Mouse (Mus musculus) forebrain, embryonic 13.5 days (tissue): ENCODE data around the gene Psmd9. TPM values are rescaled to one million over a fixed set of nuclear protein-coding genes. Genes with fewer than 3 reads are reported as not detected.

ENCODE experiments used
- ATAC-seq: fragments of 200-750 bp; cut with Nextera tagmentation; 2 replicates; pipeline ENCODE4 v1.8.0; 2017
- H3K27ac ChIP-seq: fragments of 300-500 bp; sonication (generic); 2 replicates; pipeline ENCODE4 v1.5.1; 2015; ENCODE audit warnings: inconsistent platforms, mild to moderate bottlenecking, moderate library complexity
- H3K27me3 ChIP-seq: fragments of 300-500 bp; sonication (generic); 2 replicates; pipeline ENCODE4 v1.6.1; 2015; ENCODE audit warnings: mild to moderate bottlenecking, inconsistent platforms
- H3K36me3 ChIP-seq: fragments of 300-500 bp; sonication (generic); 2 replicates; pipeline ENCODE4 v1.6.1; 2015; ENCODE audit warnings: mild to moderate bottlenecking, inconsistent platforms; ENCODE audit not compliant: poor library complexity, severe bottlenecking
- H3K4me1 ChIP-seq: fragments of 300-500 bp; sonication (generic); 2 replicates; pipeline ENCODE4 v1.6.1; 2015; ENCODE audit warnings: inconsistent platforms
- H3K4me2 ChIP-seq: fragments of 300-500 bp; sonication (generic); 2 replicates; pipeline ENCODE4 v1.6.1; 2015; ENCODE audit warnings: inconsistent platforms, mild to moderate bottlenecking, moderate library complexity
- H3K4me3 ChIP-seq: fragments of 300-500 bp; sonication (generic); 2 replicates; pipeline ENCODE4 v1.5.1; 2015; ENCODE audit warnings: mild to moderate bottlenecking, inconsistent platforms
- H3K9ac ChIP-seq: fragments of 300-500 bp; sonication (generic); 2 replicates; pipeline ENCODE4 v1.6.1; 2015; ENCODE audit warnings: mild to moderate bottlenecking, inconsistent platforms
- H3K9me3 ChIP-seq: fragments of 300-500 bp; sonication (generic); replicated peaks from 2 replicates; pipeline ENCODE4 v1.6.1; 2016; ENCODE audit warnings: inconsistent platforms
- WGBS: fragments of 180-500 bp; shearing (Covaris S2); methylation state at CpG from one replicate; pipeline ENCODE4 v1.1.7; 2015; 5-methylcytosine and 5-hydroxymethylcytosine counted together
- polyA plus RNA-seq: library from polyadenylated mRNA; unstranded; fragments of >200 nt; fragmentation: Nextera tagmentation; extraction: Ambion mirVana; gene quantifications from 2 replicates; pipeline ENCODE4 v1.2.1, GENCODE M21; 2015

Psmd9 gene
- polyA plus RNA-seq, 1 experiment from 2014 or later, result 75.5 TPM

GRCm38 (mm10) chr5:123277704-123278103 is 108.5 kb downstream of the Psmd9 start:
- no peaks in the 10 kb centered on the region for H3K9me3 ChIP-seq
- peaks cover 42% of the 10 kb centered on the region for H3K4me1 ChIP-seq
- no peaks in the 10 kb centered on the region for H3K36me3 ChIP-seq
- H3K4me2 ChIP-seq, result no peak overlapping the region
- no peak overlapping the region for H3K4me3 ChIP-seq
- WGBS, result 79% methylated on average over 4 of the region's 4 CpGs
- no peaks in the 10 kb centered on the region for H3K27me3 ChIP-seq
- H3K9ac ChIP-seq, result no peak overlapping the region
- H3K27ac ChIP-seq, result peak overlapping the region; percentile 79
- no peak for ATAC-seq

DNA sequence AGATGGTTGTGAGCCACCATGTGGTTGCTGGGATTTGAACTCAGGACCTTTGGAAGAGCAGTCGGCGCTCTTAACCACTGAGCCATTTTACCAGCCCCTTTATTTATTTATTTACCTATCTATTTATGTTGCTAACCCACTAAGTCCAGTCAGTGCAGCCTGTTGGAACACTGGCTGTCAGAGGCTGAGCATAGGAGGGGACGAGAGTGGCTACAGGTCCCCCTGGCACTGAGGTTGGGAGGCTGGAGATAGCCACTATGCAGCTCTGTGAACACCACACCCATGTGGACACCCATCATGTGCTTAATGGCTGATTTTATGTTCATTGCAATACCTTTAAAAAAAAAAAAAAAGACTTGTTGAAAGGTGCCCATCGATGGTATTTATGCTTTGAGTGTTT is 110.0 kb downstream of the Psmd9 start:
- H3K4me1 ChIP-seq, result peaks cover 33% of the 10 kb centered on the region
- no peak overlapping the region for H3K4me3 ChIP-seq
- no peak for ATAC-seq
- no peaks in the 10 kb centered on the region for H3K9me3 ChIP-seq
- no peak overlapping the region for H3K4me2 ChIP-seq
- no peak overlapping the region for H3K27ac ChIP-seq
- WGBS, result 90% methylated on average over 4 of the region's 4 CpGs
- no peaks in the 10 kb centered on the region for H3K27me3 ChIP-seq
- H3K9ac ChIP-seq, result no peak overlapping the region
- H3K36me3 ChIP-seq, result no peaks in the 10 kb centered on the region

- ATAC-seq, result no peak
- Histone ChIP-seq H3K4me2 (no peak overlapping the region), H3K4me3 (no peak overlapping the region), H3K36me3 (no peaks in the 10 kb centered on the region), H3K27me3 (no peaks in the 10 kb centered on the region), H3K9ac (no peak overlapping the region), H3K9me3 (no peaks in the 10 kb centered on the region), H3K27ac (no peak overlapping the region), H3K4me1 (peaks cover 11% of the 10 kb centered on the region)
- 65% methylated on average over 9 of the region's 9 CpGs for whole genome bisulfite sequencing
Observed at GRCm38 (mm10) chr5:123281336-123282136, 112.3 kb downstream of the Psmd9 start.

DNA sequence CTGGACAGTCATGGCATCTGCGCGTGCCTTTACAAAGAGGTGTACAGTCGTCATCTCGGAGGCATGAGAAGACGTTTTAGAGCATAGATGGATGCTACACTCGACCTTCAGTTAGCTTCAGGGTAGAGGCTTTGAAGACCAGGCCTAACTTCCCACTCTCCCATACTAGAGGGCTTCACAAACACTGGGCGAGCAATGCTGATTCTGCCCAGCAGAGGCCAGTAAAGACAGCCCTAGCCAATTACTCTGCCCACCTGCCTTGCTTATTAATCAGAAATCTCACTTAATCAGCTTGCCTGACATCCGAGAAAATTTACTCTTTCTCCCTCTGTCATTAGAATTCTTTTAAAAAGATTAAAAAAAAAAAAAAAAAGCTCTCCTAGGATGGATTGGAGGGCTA is 116.0 kb downstream of the Psmd9 start:
- no peaks in the 10 kb centered on the region for H3K9me3 ChIP-seq
- no peak overlapping the region for H3K4me2 ChIP-seq
- no peaks in the 10 kb centered on the region for H3K4me1 ChIP-seq
- WGBS, result 38% methylated on average over 8 of the region's 8 CpGs
- no peak overlapping the region for H3K9ac ChIP-seq
- H3K36me3 ChIP-seq, result no peaks in the 10 kb centered on the region
- H3K27me3 ChIP-seq, result no peaks in the 10 kb centered on the region
- ATAC-seq, result peak; percentile 48; the same call in 1 of the 2 replicates
- H3K4me3 ChIP-seq, result no peak overlapping the region
- H3K27ac ChIP-seq, result no peak overlapping the region

DNA sequence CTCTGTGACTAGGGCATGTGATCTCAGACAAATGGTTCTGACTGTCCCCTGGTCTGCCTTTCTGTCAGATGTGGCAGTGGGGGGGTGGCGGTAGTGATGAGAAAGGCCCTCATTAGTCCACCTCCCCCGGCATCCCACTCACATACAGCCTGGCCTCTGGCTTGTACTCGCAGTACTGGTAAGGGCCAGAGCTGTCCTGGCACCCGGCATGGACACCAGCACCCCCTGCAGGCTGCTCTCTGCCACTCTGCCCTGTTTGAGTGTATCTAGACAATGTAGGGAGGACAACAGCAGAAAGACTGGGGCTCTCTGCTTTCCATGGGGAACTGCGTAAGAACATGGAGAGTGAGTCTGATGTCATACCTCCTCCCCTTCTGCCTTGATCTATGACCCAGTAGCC is 118.9 kb downstream of the Psmd9 start:
- Histone ChIP-seq H3K4me2 (no peak overlapping the region), H3K27ac (no peak overlapping the region), H3K9me3 (no peaks in the 10 kb centered on the region), H3K4me1 (no peaks in the 10 kb centered on the region), H3K9ac (no peak overlapping the region), H3K4me3 (no peak overlapping the region), H3K36me3 (no peaks in the 10 kb centered on the region), H3K27me3 (no peaks in the 10 kb centered on the region)
- no peak for ATAC-seq
- WGBS, result 90% methylated on average over 5 of the region's 5 CpGs

GRCm38 (mm10) chr5:123294653-123295052 is 125.4 kb downstream of the Psmd9 start:
- no peaks in the 10 kb centered on the region for H3K9me3 ChIP-seq
- no peak overlapping the region for H3K9ac ChIP-seq
- H3K27ac ChIP-seq, result no peak overlapping the region
- ATAC-seq, result no peak
- peaks cover 9% of the 10 kb centered on the region; the same call in 1 of the 2 replicates for H3K4me1 ChIP-seq
- H3K4me2 ChIP-seq, result no peak overlapping the region
- no peaks in the 10 kb centered on the region for H3K36me3 ChIP-seq
- H3K4me3 ChIP-seq, result no peak overlapping the region
- WGBS, result 76% methylated on average over 9 of the region's 9 CpGs
- 0 out of 2 replicates have a peak, but pooled peaks cover 6% of the 10 kb centered on the region for H3K27me3 ChIP-seq

- WGBS, result 67% methylated on average over 12 of the region's 12 CpGs
- H3K4me2 ChIP-seq, result no peak overlapping the region
- H3K27ac ChIP-seq, result no peak overlapping the region
- H3K27me3 ChIP-seq, result 0 out of 2 replicates have a peak, but pooled peaks cover 6% of the 10 kb centered on the region
- H3K9ac ChIP-seq, result no peak overlapping the region
- peaks cover 26% of the 10 kb centered on the region for H3K4me1 ChIP-seq
- no peak for ATAC-seq
- H3K4me3 ChIP-seq, result no peak overlapping the region
- no peaks in the 10 kb centered on the region for H3K9me3 ChIP-seq
- no peaks in the 10 kb centered on the region for H3K36me3 ChIP-seq
Observed at GRCm38 (mm10) chr5:123296224-123296806, 127.1 kb downstream of the Psmd9 start.

DNA sequence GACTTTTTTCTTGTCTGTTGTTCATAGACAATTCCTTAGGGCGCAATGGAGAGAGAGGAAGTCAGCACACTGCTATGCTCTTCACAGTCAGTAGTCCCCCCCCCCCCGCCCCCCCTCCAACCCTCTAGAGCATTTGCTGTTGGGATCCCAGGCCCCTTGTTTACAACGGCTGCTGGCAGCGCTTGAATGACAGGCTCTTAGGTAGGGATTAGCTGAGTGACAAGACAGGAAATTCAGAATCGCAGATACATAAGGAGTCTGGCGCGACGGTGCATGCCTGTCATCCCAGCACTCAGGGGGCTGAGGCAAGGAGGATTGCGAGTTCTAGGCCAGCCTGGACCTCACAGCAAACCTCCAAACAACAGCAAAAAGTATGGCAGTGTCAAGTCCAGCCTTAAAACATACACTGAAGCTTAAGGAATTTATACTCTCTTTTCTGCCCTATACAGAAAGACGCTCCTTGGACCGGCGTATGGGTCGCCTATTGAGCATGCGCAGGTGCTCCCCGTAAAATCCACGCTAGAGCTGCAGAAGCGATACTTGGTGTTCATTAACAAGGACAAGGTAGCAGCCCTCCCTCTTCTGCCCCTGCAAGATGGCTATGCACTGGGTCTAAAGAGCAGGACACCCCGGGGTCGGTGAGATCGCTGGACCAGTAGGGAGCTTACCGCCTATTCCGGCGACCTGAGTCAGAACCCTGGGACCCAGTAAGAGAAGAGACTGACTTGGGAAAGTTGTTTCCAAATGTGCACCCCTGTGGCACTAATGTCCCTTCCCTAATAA is 128.0 kb downstream of the Psmd9 start:
- no peaks in the 10 kb centered on the region for H3K36me3 ChIP-seq
- ATAC-seq, result no peak
- 0 out of 2 replicates have a peak, but pooled peaks cover 6% of the 10 kb centered on the region for H3K27me3 ChIP-seq
- H3K27ac ChIP-seq, result no peak overlapping the region
- H3K9ac ChIP-seq, result no peak overlapping the region
- peaks cover 34% of the 10 kb centered on the region for H3K4me1 ChIP-seq
- H3K9me3 ChIP-seq, result no peaks in the 10 kb centered on the region
- whole genome bisulfite sequencing, result 61% methylated on average over 22 of the region's 23 CpGs
- no peak overlapping the region for H3K4me2 ChIP-seq
- H3K4me3 ChIP-seq, result no peak overlapping the region

DNA sequence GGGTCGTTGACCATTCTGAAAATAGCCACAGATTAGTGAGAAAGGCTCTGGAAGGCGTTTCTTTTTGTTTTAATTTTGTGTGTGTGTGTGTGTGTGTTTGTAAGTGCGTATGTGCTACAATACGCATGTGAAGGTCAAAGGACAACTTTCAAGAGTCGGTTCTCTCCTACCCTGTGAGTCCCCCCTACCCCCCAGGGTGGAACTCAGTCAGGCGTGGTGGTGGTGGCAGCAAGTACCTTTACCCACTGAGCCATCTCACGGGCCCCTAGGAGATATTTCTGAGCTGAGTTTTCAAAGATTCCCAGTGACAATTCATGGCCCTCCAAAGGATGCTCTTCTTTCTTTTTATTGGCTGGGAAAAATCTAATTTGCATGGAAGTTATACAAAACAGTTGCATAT is 128.6 kb downstream of the Psmd9 start:
- Histone ChIP-seq H3K9ac (no peak overlapping the region), H3K27ac (no peak overlapping the region), H3K4me2 (no peak overlapping the region), H3K36me3 (no peaks in the 10 kb centered on the region), H3K4me3 (no peak overlapping the region), H3K4me1 (peaks cover 41% of the 10 kb centered on the region), H3K9me3 (no peaks in the 10 kb centered on the region), H3K27me3 (0 out of 2 replicates have a peak, but pooled peaks cover 6% of the 10 kb centered on the region)
- no peak for ATAC-seq
- WGBS, result 79% methylated on average over 7 of the region's 7 CpGs

- H3K27me3 ChIP-seq, result 0 out of 2 replicates have a peak, but pooled peaks cover 6% of the 10 kb centered on the region
- H3K9me3 ChIP-seq, result no peaks in the 10 kb centered on the region
- WGBS, result 91% methylated on average over 6 of the region's 6 CpGs
- H3K4me2 ChIP-seq, result no peak overlapping the region
- no peaks in the 10 kb centered on the region for H3K36me3 ChIP-seq
- H3K4me3 ChIP-seq, result no peak overlapping the region
- H3K9ac ChIP-seq, result no peak overlapping the region
- peaks cover 42% of the 10 kb centered on the region for H3K4me1 ChIP-seq
- no peak overlapping the region for H3K27ac ChIP-seq
- ATAC-seq, result no peak
Observed at GRCm38 (mm10) chr5:123298526-123298925, 129.3 kb downstream of the Psmd9 start.
